Mouse (Mus musculus): ENCODE results near the gene Nin.

- TF ChIP-seq ZNF384 (IDR thresholded peaks at IDR 0.05; ENCODE audit: low read depth, low read length): no peak
- TF ChIP-seq CTCF (conservative IDR thresholded peaks at IDR 0.05 in 1 of 2, IDR thresholded peaks at IDR 0.05 in 1 of 2; ENCODE audit: low read depth in 2 of 2, low read length in 2 of 2): no peak
- TF ChIP-seq POLR2A (IDR thresholded peaks at IDR 0.05; ENCODE audit: low read depth, low read length): peak; percentile 95
- peak; percentile 62 for TF ChIP-seq SIN3A (IDR thresholded peaks at IDR 0.05; ENCODE audit: low read length)
- no peak for TF ChIP-seq EP300 (IDR thresholded peaks at IDR 0.05; ENCODE audit: low read length)
- TF ChIP-seq JUND (conservative IDR thresholded peaks at IDR 0.05; ENCODE audit: low read depth, low read length): no peak
- 0 out of 2 replicates have a peak, but pooled peaks have one; percentile 30 for TF ChIP-seq MYC (IDR thresholded peaks at IDR 0.05; ENCODE audit: low read depth, low read length)
- no peak for TF ChIP-seq TBP (conservative IDR thresholded peaks at IDR 0.05; ENCODE audit: low read depth, low read length)
- no peak for TF ChIP-seq GABPA (IDR thresholded peaks at IDR 0.05; ENCODE audit: insufficient replicate concordance, low read depth, low read length)
Measured at GRCm38 (mm10) chr12:69986786-69987497, 126.6 kb downstream of the Nin start, which contains the start of gene Sav1.

Data from CH12.LX (cell line).